In genomic region chr7:74408601-74409323, GRCm38 (mm10) we compare ENCODE assay signal across 9 mouse cellular contexts.
A peak's percentile ranks its signal among the peaks of the same experiment; 100 is the strongest.
DNase-seq lines count a peak whose midpoint lies in the region; ATAC-seq and TF ChIP-seq lines count a peak whose summit lies in the region.
"Had no signal": no experiment of that assay in that cellular context is flagged by ENCODE, and none has a peak within 500 bp of the region (broad histone marks: within the 10 kb centered on the region; RNA-seq: fewer than 3 reads in every experiment).

No protein-coding gene starts in this region.

- DNase-seq in adrenal gland, adult 2 months, result peak; percentile 36
- no peak for DNase-seq in adrenal gland, postnatal 14 days
- peak; percentile 41 to 65 for DNase-seq in lung, adult 18-20 months
- DNase-seq in lung, adult 2 months, result no peak
- peak; percentile 75 for DNase-seq in gastrocnemius, postnatal 25 days
- DNase-seq in thymus, postnatal 0 days (ENCODE audit: low spot score), result no peak
- no peak for DNase-seq in left cerebral cortex, adult 18-20 months (ENCODE audit: low spot score in 2 of 2)

- ATAC-seq in midbrain, embryonic 15.5 days (replicated peaks), result peak; percentile 69; the same call in 1 of the 2 replicates

- H3K27me3 ChIP-seq in midbrain, embryonic 15.5 days (replicated peaks), result no peaks in the 10 kb centered on the region
- H3K27me3 ChIP-seq: neural tube, embryonic 12.5 days had no signal

- 0 out of 2 replicates have a peak, but pooled peaks cover 3% of the 10 kb centered on the region for H3K4me1 ChIP-seq in lung, adult 2 months (ENCODE audit: control insufficient read depth, insufficient read depth, low read length)
- H3K4me1 ChIP-seq in midbrain, embryonic 15.5 days, result peaks cover 15% of the 10 kb centered on the region

- H3K27ac ChIP-seq in midbrain, embryonic 15.5 days, result peak overlapping the region; percentile 33; the same call in 1 of the 2 replicates
- H3K27ac ChIP-seq: neural tube, embryonic 12.5 days had no signal

- H3K9me3 ChIP-seq in midbrain, embryonic 15.5 days, result no peaks in the 10 kb centered on the region
- H3K9me3 ChIP-seq: neural tube, embryonic 12.5 days had no signal

- no peak for TF ChIP-seq CTCF in lung, adult 2 months (IDR thresholded peaks at IDR 0.05; ENCODE audit: insufficient read depth, low read length)

- 64% methylated on average over 13 of the region's 13 CpGs for WGBS in lung, adult 2 months
- 58% methylated on average over 13 of the region's 13 CpGs for WGBS in midbrain, embryonic 15.5 days

- H3K9ac ChIP-seq in midbrain, embryonic 15.5 days, result no peak overlapping the region
- H3K9ac ChIP-seq: neural tube, embryonic 12.5 days had no signal

- no peak overlapping the region for H3K4me3 ChIP-seq in lung, adult 2 months (replicated peaks; ENCODE audit: extremely low read depth, low read depth, low read length)
- H3K4me3 ChIP-seq in midbrain, embryonic 15.5 days, result no peak overlapping the region
- H3K4me3 ChIP-seq: neural tube, embryonic 12.5 days had no signal

- TF ChIP-seq POLR2A in lung, adult 2 months (IDR thresholded peaks at IDR 0.05; ENCODE audit: borderline replicate concordance, extremely low read depth, low read depth, low read length), result no peak

- no peak overlapping the region for H3K4me2 ChIP-seq in midbrain, embryonic 15.5 days
- H3K4me2 ChIP-seq: neural tube, embryonic 12.5 days had no signal

- no peaks in the 10 kb centered on the region for H3K36me3 ChIP-seq in midbrain, embryonic 15.5 days (replicated peaks)
- H3K36me3 ChIP-seq: neural tube, embryonic 12.5 days had no signal

Comparison
In these comparisons a context has a peak if more than half of its experiments do, and no peak if none do; other contexts are left out.
1. DNase-seq: peak in adrenal gland, adult 2 months (single experiment), lung, adult 18-20 months (2 of 2) and gastrocnemius, postnatal 25 days (single experiment); none in adrenal gland, postnatal 14 days (single experiment), lung, adult 2 months (single experiment), thymus, postnatal 0 days (single experiment) and left cerebral cortex, adult 18-20 months (0 of 2).